Mouse (Mus musculus) kidney, adult 2 months (tissue): ENCODE measurements around the gene Cpeb2.

Experiments used
- CTCF ChIP-seq: fragments of 200-500 bp; conservative IDR thresholded peaks from 2 replicates; pipeline ENCODE4 v1.5.1; 2011; ENCODE audit warnings: low read depth, mild to moderate bottlenecking, control low read depth, low read length, moderate library complexity, mixed read lengths; ENCODE audit not compliant: insufficient read depth, insufficient read length
- POLR2A ChIP-seq: fragments of 200-500 bp; IDR thresholded peaks from one replicate; pipeline ENCODE4 v1.6.1; 2011; ENCODE audit warnings: low read depth, low read length, control low read depth

GRCm38 (mm10) chr5:43200686-43201085, 32.3 kb upstream of the Cpeb2 start:
- TF ChIP-seq POLR2A (no peak), CTCF (no peak)
